Mouse (Mus musculus) layer of hippocampus, adult 2 months (tissue): ENCODE results near the gene Ppargc1a. TPM values are rescaled to one million over a fixed set of nuclear protein-coding genes. Genes with fewer than 3 reads are reported as not detected.

Source experiments
- DNase-seq, 2 experiments: peaks; one replicate each; pipeline ENCODE4 v3.0.0; 2022; ENCODE audit warnings: low spot score in 2 of 2
- H3K27ac ChIP-seq: fragments of 200-600 bp; 2 replicates; pipeline ENCODE4 v1.8.1; 2022
- H3K4me3 ChIP-seq: fragments of 200-600 bp; 2 replicates; pipeline ENCODE4 v1.8.1; 2022; ENCODE audit warnings: mild to moderate bottlenecking
- CTCF ChIP-seq: fragments of 200-600 bp; conservative IDR thresholded peaks from 2 replicates; pipeline ENCODE4 v1.8.1; 2022; ENCODE audit warnings: antibody characterized with exemption, mild to moderate bottlenecking, moderate library complexity
- total RNA-seq, 2 experiments: library from RNA; stranded (reverse); gene quantifications; 2 replicates each; pipeline ENCODE4 v1.2.3; 2021

Ppargc1a gene
- total RNA-seq, 2 experiments from 2014 or later: 40.9 to 41.8 TPM

DNA sequence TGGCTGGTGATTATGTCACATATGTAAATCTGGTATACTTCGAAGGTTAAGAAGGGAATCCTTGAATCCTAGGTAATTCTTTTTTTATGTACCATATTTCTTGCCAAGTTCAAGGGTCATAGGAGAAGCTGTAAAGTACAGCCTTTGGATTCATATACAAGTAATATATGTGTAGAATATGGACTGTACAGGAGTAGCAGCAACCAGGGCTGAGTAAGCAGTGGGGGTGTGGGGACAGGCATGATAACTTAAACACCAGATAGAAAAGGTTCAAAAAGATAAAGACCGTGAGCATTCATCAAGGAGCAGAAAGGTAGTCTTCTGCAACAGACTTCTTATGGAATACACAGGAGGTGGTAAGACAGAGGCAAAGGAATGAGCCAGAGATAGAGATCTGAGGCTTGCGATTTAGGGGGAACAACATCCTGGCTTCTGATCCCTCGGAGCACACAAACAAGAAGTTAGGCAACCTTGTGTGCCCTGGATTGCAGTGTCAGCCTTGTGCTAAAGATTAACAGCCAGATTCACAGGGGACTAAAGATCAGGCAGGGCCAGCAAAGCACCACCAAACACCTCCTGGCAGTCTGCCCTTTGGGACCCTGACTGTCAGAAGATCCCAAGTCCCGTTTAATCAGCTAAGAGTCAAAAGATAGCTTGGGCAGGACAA is 39.9 kb downstream of the Ppargc1a start:
- Histone ChIP-seq H3K4me3 (no peak overlapping the region), H3K27ac (no peak overlapping the region)
- TF ChIP-seq CTCF: no peak
- no peak for DNase-seq

DNA sequence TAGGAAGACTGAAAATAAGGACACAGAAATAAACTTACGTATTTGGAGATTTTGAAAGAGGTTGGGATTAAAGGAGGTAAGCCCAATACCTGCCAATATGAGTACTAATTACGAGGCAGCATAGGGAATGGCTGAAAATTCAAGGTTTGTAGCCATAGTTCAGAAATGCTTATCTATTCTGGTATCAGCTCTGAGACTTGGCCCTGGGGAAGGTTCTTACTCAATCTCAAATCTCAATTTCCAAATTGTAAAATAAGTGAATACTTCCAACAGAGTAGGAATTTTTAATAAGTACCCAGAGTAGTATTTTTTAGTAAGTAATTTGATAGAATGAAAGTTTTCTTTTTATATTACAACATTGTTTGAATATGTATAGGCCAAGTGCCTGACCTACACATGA is 41.7 kb downstream of the Ppargc1a start:
- H3K4me3 ChIP-seq: no peak overlapping the region
- H3K27ac ChIP-seq: no peak overlapping the region
- no peak for TF ChIP-seq CTCF
- DNase-seq: no peak

DNA sequence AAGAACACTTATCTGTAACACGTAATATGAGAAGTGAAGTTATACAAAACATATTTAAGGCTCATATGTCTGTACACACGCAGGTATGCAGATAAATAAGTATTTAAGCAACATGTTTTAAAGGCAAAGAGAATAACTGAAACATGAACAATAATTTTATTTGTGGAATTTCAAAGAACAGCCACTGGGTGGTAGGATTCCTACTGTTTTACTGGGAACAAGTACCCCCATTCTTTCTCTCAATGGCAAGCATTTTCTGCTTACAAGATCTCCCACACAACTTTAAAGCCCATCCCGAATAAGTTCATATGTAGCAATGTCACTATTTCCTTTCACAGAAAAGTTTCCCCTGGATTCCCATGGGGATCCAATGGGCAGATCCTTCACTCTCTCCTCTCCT is 46.7 kb downstream of the Ppargc1a start:
- TF ChIP-seq CTCF: peak; percentile 73
- DNase-seq: no peak

DNA sequence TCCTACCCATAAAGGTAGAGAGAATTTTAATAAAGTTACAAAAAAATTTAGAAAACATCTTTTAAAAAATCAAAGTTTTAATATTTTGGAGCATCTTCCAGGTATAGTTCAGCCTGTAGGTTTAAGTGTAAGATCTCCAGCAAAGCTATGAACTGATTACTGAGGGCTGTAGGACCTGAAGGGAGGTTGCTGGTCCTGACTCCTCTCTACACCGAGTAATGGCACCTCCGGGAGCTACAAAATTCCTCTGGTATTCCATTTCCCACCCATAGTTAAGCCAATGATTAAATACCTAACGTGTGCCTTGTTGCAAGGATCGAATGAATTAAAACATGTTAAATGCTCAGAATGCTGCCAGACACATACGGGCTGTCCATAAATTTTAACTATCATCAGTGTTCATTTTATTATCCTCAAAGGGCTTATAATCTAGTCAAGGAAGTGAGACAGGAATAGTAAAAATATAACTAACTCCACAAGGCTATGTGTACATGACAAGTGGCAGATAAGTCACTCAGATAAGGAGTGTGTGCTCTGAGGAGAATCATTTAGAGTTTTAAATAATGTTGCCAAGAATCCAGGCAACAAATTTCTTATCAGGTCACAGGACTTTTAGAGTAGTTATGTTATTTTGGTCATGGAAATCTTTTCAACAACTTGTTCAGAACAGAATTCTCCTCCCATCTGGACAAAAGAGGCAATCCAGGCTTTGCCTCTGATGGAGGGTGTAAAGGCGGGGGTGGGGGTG is 49.9 kb downstream of the Ppargc1a start:
- H3K27ac ChIP-seq: no peak overlapping the region
- TF ChIP-seq CTCF: no peak
- no peak for DNase-seq
- no peak overlapping the region for H3K4me3 ChIP-seq

More for the DNA sequence above, 46.7 kb downstream of the Ppargc1a start:
- Histone ChIP-seq H3K4me3 (no peak overlapping the region), H3K27ac (no peak overlapping the region)

DNA sequence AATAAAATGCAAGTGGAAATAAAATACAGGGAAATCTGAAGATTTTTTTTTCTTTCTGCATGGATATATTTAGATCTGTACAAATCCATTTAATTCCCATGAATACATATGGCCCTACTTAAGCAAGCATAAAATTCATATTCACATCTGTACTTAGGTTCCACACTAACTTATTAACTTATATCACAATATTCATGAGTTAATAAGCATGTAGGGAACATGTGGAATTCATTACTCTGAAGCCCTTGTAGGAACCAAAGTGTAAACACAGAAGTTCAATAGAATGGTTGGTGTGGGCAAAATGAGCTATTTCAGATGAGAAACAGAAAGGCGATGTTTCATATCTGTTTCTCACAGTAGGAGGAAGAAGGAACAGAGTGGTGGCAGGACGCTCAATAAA is 62.9 kb downstream of the Ppargc1a start:
- Histone ChIP-seq H3K27ac (no peak overlapping the region), H3K4me3 (no peak overlapping the region)
- TF ChIP-seq CTCF: no peak
- DNase-seq: no peak

DNA sequence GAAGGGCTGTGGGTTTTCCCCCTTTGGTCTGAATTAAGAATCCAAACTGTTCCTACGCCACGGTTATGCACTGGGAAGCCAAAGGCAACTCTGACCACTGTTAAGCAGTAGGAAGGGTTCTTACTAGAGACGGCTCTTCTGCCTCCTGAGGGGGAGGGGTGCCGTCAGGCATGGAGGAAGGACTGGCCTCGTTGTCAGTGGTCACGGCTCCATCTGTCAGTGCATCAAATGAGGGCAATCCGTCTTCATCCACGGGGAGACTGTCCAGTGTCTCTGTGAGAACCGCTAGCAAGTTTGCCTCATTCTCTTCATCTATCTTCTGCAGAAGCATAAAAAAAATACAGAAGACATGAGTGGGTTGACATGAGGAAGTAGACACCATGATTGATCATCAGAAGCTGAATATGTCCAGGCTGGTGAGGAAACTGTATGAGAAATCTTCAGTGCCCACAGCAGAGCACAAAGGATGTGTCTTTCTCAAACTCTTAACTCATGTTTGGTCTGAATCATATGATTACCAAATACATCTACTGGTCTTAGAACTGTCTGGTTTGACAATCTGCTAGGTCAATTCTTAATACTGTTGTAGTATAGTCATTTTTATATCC is 69.5 kb downstream of the Ppargc1a start:
- no peak overlapping the region for H3K4me3 ChIP-seq
- no peak for TF ChIP-seq CTCF
- no peak overlapping the region for H3K27ac ChIP-seq
- no peak for DNase-seq

DNA sequence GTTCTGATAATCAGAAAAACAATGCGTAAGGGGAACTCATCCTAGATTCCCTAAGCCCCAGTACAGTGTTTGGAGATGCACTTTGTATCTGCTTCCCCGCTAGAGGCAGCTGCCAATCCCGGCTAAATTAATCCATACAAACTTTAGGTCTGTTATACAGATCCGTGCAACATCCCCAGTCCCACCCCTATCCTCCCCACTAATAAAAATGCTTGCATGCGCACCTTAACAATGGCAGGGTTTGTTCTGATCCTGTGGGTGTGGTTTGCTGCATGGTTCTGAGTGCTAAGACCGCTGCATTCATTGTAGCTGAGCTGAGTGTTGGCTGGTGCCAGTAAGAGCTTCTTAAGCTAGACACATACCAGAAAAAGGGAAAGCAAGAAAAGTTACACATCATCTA is 72.1 kb downstream of the Ppargc1a start:
- peak; percentile 40 for TF ChIP-seq CTCF
- DNase-seq: no peak
- Histone ChIP-seq H3K27ac (no peak overlapping the region), H3K4me3 (peak overlapping the region; percentile 44)

DNA sequence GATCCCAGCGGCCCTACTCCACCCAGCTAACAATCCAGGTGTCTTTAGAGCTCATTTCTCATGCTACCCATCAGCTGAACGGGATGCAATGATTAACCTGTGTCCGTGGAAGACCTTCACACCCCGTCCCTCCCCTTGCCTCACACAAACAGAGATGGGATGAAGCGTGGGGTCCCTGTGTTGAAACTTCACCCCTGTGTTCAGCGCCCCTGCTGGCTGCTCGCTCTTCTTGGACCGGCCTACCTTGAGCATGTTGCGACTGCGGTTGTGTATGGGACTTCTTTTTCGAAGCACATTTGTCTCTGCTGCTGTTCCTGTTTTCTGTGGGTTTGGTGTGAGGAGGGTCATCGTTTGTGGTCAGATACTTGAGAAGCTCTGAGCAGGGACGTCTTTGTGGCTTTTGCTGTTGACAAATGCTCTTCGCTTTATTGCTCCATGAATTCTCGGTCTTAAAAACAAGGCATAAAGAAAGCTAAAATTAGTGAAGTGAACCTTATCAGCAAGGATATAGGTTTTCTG is 73.1 kb downstream of the Ppargc1a start:
- TF ChIP-seq CTCF: no peak
- Histone ChIP-seq H3K27ac (no peak overlapping the region), H3K4me3 (no peak overlapping the region)
- no peak for DNase-seq

DNA sequence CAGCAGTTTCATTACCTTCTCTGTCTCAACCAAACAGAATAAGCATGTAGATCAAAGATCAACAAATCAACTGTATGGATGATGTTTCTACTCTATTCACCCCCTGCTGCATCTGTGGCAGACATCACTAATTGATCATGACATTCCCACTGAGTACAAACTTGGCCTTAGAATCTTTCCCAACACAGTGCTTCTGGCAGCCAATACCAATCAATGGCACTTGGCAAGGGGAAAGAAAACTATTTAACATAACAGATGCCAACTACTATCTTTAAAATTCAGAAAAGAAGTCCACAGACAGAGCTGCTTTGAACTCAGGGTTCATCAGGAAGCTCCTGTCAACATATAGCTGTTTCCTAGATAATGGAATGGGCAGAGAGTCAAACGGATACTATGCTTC is 83.8 kb downstream of the Ppargc1a start:
- no peak for TF ChIP-seq CTCF
- Histone ChIP-seq H3K4me3 (no peak overlapping the region), H3K27ac (no peak overlapping the region)
- no peak for DNase-seq

DNA sequence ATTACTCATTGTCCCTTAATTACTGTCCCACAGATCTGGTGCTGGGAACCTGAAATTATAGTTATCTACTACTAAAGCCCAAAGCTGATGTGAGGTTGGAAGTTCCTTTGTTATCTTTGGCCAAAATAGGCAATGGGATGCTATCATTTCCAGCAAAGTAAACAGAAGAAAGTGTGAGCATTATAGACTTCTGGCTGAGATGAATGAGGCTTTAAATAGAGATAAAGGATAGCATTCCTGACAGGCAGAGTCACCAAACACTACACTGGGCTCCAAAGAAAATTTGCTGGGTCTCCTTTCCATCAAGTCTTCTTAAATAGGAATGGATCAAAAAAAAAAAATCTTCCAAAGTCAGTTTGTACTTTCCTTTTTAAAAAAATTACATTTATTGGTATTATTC is 87.7 kb downstream of the Ppargc1a start:
- no peak for DNase-seq
- no peak for TF ChIP-seq CTCF

DNA sequence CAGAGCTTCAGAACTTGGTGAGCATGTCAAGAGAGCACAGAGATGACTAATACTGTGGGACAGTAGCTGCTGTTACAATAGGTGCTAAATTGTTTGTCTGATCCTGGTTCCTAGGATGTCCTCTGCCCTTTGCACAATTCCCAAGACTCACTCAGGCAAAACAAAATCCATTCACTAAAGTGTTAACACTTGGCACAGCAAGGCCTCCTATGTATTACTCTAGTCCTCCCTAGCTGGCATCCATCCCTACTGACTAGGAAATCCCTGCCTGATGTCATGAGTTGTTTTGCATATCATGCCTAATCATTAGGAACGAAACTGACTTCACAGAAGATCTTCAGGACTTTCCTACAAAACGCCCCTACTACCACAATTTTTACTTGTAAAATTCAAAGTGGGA is 88.1 kb downstream of the Ppargc1a start:
- Histone ChIP-seq H3K27ac (no peak overlapping the region), H3K4me3 (no peak overlapping the region)
- no peak for DNase-seq
- TF ChIP-seq CTCF: no peak

More for the DNA sequence above, 87.7 kb downstream of the Ppargc1a start:
- H3K4me3 ChIP-seq: no peak overlapping the region
- no peak overlapping the region for H3K27ac ChIP-seq

DNA sequence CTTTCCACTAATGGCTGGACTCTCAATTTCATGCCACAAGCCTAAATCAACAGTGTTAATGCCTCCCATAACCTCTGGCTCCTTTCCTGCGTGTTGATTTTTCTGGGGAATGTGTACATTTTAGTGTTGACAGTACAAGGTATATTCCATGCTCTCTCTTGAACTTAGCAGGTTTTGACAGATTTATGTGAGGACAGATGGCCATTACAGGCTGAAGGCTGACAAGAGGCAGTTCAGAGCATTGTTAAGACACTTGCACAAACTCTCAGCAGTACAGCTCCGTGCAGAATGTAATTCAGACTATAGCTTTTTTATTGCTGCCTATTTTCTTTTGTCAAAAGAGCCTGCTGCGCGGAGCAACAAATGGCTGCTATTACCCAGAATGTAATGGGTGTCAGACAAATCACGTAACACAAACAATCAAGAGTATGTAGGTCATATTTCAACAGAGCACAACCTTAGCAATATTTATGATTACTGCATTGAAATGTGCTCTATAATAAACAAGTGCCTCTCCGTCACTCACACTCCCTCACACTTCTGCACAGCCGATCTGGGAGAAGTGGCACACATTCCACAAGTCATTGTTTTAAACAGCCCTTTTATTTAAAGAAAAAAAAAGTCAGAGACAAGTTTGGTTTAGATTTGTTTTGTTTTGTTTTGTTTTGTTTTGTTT is 89.1 kb downstream of the Ppargc1a start:
- Histone ChIP-seq H3K27ac (no peak overlapping the region), H3K4me3 (no peak overlapping the region)
- TF ChIP-seq CTCF: no peak
- DNase-seq: no peak

DNA sequence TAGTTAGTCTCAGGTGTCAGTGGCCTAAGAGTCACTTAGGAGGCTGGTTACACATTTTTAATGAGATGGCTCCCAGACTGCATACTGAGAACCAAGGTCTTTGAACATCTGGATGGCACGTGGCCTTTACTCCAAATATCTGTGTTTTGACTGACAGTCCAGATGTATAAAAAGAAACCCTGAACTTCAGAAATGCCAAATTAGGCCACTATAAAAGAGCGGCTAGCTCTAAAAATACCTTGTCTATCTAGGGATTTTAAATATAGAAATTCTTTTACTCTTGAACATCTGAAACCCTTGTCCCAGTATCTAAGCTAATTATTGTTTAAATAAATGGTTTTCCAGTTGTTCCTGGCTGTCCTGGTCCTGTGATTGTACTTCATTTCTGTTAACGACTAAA is 90.4 kb downstream of the Ppargc1a start:
- TF ChIP-seq CTCF: no peak
- no peak for DNase-seq
- Histone ChIP-seq H3K4me3 (no peak overlapping the region), H3K27ac (no peak overlapping the region)
